Mouse (Mus musculus): ENCODE results near the gene 2510039O18Rik.

DNA sequence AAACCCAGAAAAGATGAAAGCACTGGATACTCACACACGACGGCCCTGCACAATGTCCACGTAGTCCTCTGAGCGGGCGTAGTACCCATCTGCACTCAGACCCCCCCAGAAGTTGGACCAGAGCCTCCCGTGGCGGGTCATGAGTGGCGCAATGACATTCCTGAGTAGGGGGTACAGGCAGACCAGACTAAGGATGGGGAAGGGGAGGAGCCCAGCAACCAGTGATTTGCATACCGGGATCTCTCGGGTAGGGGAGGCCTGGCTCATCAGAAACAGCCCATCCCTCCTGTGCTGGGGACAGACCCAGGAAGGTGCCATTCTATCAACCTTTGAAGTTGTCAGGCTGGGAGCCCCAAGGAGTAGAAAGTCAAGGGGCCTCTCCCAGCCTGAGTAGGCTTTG lies 19.7 kb upstream of the 2510039O18Rik start:
- TF ChIP-seq CTCF (IDR thresholded peaks at IDR 0.05; ENCODE audit: low read depth) (no peak), EP300 (IDR thresholded peaks at IDR 0.05; ENCODE audit: low read depth) (no peak)

Data from heart, postnatal 0 days (tissue).